Mouse (Mus musculus) naive thymus-derived CD4-positive, alpha-beta T cell, adult 2 months (primary cell): ENCODE data around the gene Lsm2.
"Not testable (repeated sequence)": the region's sequence is repeated elsewhere in the genome, so short reads cannot be mapped to it uniquely, and the experiment has no call there.

ENCODE experiments used
- DNase-seq: peaks from one replicate; pipeline ENCODE4 v3.0.0-alpha.2; 2011; ENCODE audit warnings: low read depth

Gene Lsm2

GRCm38 (mm10) chr17:34984218-34984617 lies 2.6 kb downstream of the Lsm2 start:
- peak; percentile 75 for DNase-seq

- DNase-seq = no peak
These were observed 13.1 kb downstream of the Lsm2 start for GRCm38 (mm10) chr17:34994751-34995150.

GRCm38 (mm10) chr17:34995192-34995591 lies 13.5 kb downstream of the Lsm2 start:
- not testable (repeated sequence) for DNase-seq

- not testable (repeated sequence) for DNase-seq
These were observed 14.3 kb downstream of the Lsm2 start for GRCm38 (mm10) chr17:34995927-34996326.

- DNase-seq = no peak
These were observed 14.9 kb downstream of the Lsm2 start for GRCm38 (mm10) chr17:34996411-34997141.

- DNase-seq = no peak
These were observed 15.5 kb downstream of the Lsm2 start for GRCm38 (mm10) chr17:34997142-34997483.

GRCm38 (mm10) chr17:34998526-34999430 lies 17.1 kb downstream of the Lsm2 start:
- no peak for DNase-seq

- peak; percentile 61 for DNase-seq
These were observed 18.4 kb downstream of the Lsm2 start for GRCm38 (mm10) chr17:34999871-35000716.

GRCm38 (mm10) chr17:35000717-35001451 lies 19.2 kb downstream of the Lsm2 start, which contains the start of gene Vars:
Vars (plus strand) TSS chr17:35000987.
- peak; percentile 92 for DNase-seq

- DNase-seq = peak; percentile 69
These were observed 19.9 kb downstream of the Lsm2 start for GRCm38 (mm10) chr17:35001452-35002152.

GRCm38 (mm10) chr17:35002153-35002865 lies 20.6 kb downstream of the Lsm2 start:
- peak; percentile 42 for DNase-seq

- no peak for DNase-seq
These were observed 21.6 kb downstream of the Lsm2 start for GRCm38 (mm10) chr17:35003022-35003838.

GRCm38 (mm10) chr17:35004075-35004717 lies 22.5 kb downstream of the Lsm2 start:
- no peak for DNase-seq

GRCm38 (mm10) chr17:35005158-35005557 lies 23.5 kb downstream of the Lsm2 start:
- DNase-seq = no peak

- not testable (repeated sequence) for DNase-seq
These were observed 24.2 kb downstream of the Lsm2 start for GRCm38 (mm10) chr17:35005902-35006301.

- DNase-seq = no peak
These were observed 25.8 kb downstream of the Lsm2 start for GRCm38 (mm10) chr17:35007387-35007991.

- no peak for DNase-seq
These were observed 27.9 kb downstream of the Lsm2 start for GRCm38 (mm10) chr17:35009586-35009985.

GRCm38 (mm10) chr17:35011440-35011839 lies 29.8 kb downstream of the Lsm2 start:
- no peak for DNase-seq
